Mouse (Mus musculus) ES-Bruce4 (cell line): Measurements from ENCODE around the gene Apol9b. TPM values are rescaled to one million over a fixed set of nuclear protein-coding genes. Genes with fewer than 3 reads are reported as not detected.
"Not testable (repeated sequence)": the region's sequence is repeated elsewhere in the genome, so short reads cannot be mapped to it uniquely, and the experiment has no call there.

ENCODE experiments used
- H3K27ac ChIP-seq: 2 replicates; pipeline ENCODE4 v1.5.1; 2012; ENCODE audit warnings: low read length, inconsistent platforms; ENCODE audit not compliant: insufficient read depth
- H3K27me3 ChIP-seq: 2 replicates; pipeline ENCODE4 v1.6.1; 2012; ENCODE audit warnings: mild to moderate bottlenecking, low read length, inconsistent platforms; ENCODE audit not compliant: control insufficient read depth, poor library complexity, insufficient read depth, severe bottlenecking
- H3K36me3 ChIP-seq: 2 replicates; pipeline ENCODE4 v1.6.1; 2012; ENCODE audit warnings: inconsistent platforms, mild to moderate bottlenecking, low read length, moderate library complexity; ENCODE audit not compliant: control insufficient read depth, poor library complexity, insufficient read depth, severe bottlenecking
- H3K4me1 ChIP-seq: one replicate; pipeline ENCODE4 v1.8.1; 2011; ENCODE audit warnings: low read length; ENCODE audit not compliant: control insufficient read depth, insufficient read depth
- H3K4me3 ChIP-seq: 2 replicates; pipeline ENCODE4 v1.5.1; 2011; ENCODE audit warnings: low read depth, mild to moderate bottlenecking, low read length
- H3K9ac ChIP-seq: 2 replicates; pipeline ENCODE4 v1.6.1; 2012; ENCODE audit warnings: low read depth, mild to moderate bottlenecking, inconsistent platforms; ENCODE audit not compliant: poor library complexity, severe bottlenecking
- H3K9me3 ChIP-seq: replicated peaks from 2 replicates; pipeline ENCODE4 v1.6.1; 2012; ENCODE audit warnings: mild to moderate bottlenecking, low read length, inconsistent platforms; ENCODE audit not compliant: control insufficient read depth, poor library complexity, insufficient read depth, severe bottlenecking
- CTCF ChIP-seq: IDR thresholded peaks from one replicate; pipeline ENCODE4 v1.8.1; 2011; ENCODE audit warnings: low read depth, low read length
- EP300 ChIP-seq: IDR thresholded peaks from 2 replicates; pipeline ENCODE4 v1.6.1; 2011; ENCODE audit warnings: low read depth, low read length; ENCODE audit not compliant: insufficient read depth
- POLR2A ChIP-seq: IDR thresholded peaks from one replicate; pipeline ENCODE4 v1.8.1; 2011; ENCODE audit warnings: low read length; ENCODE audit not compliant: insufficient read depth
- polyA plus RNA-seq: library from polyadenylated mRNA; stranded (reverse); fragments of >200 nt; gene quantifications from 2 replicates; pipeline ENCODE4 v1.2.4, GENCODE M21; 2011; ENCODE audit warnings: low read depth; ENCODE audit not compliant: missing spikeins, insufficient read depth, insufficient read length

Gene Apol9b
- polyA plus RNA-seq, 1 experiment, result not detected

DNA sequence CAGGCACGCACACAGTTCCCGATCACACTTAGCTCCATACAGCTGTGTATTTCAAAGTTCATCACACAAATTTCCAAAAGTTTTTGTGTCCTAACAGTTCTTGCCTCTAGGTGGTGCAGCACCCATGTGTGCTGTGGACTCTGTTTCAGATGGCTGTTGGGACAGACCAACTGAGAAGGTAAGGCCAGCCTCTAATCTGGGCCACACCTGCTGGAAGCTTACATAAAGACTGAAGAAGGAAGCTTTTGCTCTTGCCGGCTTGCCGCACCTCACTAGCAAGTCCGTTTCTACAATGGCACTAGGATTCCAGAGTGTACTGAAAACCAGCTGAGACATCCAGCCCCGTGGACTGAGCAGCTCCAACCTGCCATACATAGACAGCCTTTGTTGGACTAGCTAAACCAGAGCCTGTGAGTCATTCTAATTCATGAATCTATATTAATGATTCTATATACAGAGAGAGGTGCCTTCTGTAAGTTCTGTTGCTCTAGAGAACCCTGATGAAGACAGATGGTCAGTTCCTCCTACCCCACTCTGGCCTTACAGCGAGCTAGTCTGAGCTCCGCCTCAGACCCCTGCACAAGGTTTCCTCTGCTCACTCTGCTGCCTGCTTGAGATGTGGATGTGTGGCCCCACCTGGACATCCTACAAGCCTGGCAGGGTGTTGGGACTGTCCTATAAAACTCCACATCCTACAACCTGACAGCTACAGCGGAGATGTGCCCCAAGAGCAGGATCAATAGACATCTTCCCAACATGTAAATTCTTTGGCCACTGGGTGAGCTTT is 11.9 kb downstream of the Apol9b start:
- no peak overlapping the region for H3K9ac ChIP-seq

DNA sequence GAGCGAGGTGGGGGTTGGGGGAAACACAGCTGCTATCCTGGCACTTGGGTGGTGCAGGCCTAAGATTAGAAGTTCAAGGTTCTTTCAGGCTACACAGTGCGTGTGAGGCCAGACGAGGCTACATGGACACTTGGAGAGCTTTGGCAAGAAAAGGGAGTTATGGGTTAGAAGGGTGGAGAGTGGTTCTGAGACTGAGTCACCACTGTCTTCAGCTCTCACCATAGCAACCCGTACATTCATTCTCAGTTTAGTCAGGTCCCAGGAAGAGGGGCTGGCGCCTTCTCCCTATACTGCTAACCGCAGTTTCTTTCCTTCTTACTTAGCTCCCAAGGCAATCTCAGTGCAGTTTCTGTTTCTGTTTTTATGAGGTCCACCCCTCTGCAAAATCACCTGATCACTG is 12.7 kb downstream of the Apol9b start:
- H3K36me3 ChIP-seq, H3K4me1 ChIP-seq, H3K27ac ChIP-seq, H3K4me3 ChIP-seq, H3K9me3 ChIP-seq, H3K27me3 ChIP-seq, H3K9ac ChIP-seq: not testable (repeated sequence)

More for the DNA sequence above, 11.9 kb downstream of the Apol9b start:
- H3K36me3 ChIP-seq, result no peaks in the 10 kb centered on the region
- no peaks in the 10 kb centered on the region for H3K9me3 ChIP-seq
- H3K27ac ChIP-seq, result no peak overlapping the region
- no peaks in the 10 kb centered on the region for H3K27me3 ChIP-seq
- H3K4me1 ChIP-seq, result no peaks in the 10 kb centered on the region
- no peak for TF ChIP-seq EP300
- TF ChIP-seq CTCF, result peak; percentile 25
- no peak overlapping the region for H3K4me3 ChIP-seq

DNA sequence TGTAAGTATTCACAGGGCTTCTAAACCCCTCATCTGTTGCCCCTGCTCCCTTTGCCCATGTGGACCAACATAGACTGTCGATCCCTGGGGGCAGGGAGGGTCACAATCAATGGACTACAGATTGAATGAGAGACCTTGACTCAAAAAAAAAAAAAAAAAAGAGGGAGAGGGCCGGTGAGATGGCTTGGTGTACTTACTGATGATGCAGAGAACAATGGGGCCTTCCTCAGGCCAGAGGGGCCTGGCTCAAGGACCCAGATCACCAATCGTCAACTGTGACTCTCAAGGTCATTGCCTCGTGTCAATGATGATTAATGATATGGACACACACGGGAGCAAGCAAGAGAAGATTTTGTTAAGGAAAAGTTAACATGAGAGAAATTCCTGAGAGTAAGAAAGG is 15.8 kb downstream of the Apol9b start:
- no peaks in the 10 kb centered on the region for H3K36me3 ChIP-seq
- TF ChIP-seq EP300 (no peak), POLR2A (no peak), CTCF (no peak)
- no peaks in the 10 kb centered on the region for H3K27me3 ChIP-seq
- H3K9me3 ChIP-seq, result no peaks in the 10 kb centered on the region
- no peak overlapping the region for H3K27ac ChIP-seq
- H3K4me1 ChIP-seq, result no peaks in the 10 kb centered on the region
- no peak overlapping the region for H3K4me3 ChIP-seq
- no peak overlapping the region for H3K9ac ChIP-seq

DNA sequence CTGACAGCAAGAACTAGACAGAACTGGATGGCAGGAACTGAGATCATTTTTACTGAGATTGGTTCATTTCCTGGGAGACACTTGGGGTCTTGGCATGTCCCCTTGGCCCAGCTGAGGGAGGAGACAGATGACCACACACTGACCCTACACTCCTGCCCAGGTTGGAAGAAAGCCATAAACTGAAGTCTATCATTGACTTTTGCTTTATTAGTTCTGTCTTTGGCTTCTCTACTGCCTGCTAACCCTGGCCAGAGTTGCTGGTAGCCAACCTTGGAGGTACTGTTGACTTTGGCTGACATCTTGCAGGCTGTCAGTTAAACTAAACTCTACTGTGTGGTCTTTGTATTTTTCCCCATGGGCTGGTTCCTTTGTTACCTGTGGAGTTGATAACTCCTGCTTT is 16.2 kb downstream of the Apol9b start:
- Histone ChIP-seq H3K36me3 (no peaks in the 10 kb centered on the region), H3K9ac (no peak overlapping the region), H3K4me3 (no peak overlapping the region), H3K27me3 (no peaks in the 10 kb centered on the region), H3K9me3 (no peaks in the 10 kb centered on the region), H3K4me1 (no peaks in the 10 kb centered on the region), H3K27ac (no peak overlapping the region)
- TF ChIP-seq CTCF (no peak), POLR2A (no peak), EP300 (no peak)

DNA sequence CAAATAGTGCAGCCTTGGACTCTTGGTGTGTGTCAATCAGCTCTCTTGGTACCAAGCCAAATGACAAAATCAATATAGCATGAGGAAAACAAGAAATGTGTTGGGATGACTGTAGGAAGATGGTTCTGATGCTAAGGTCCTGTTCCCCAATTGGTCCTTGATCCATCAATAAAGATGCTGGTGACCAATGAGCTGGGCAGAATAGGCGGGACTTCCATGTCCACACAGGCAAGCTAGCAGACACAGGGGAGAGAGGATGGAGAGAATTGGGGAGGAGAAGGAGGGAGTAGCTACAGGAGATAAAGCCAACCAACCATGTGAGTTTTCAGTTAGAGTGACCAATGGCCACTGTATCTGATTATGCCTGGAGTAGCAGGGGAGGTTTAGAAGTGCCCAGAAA is 17.5 kb downstream of the Apol9b start:
- H3K27me3 ChIP-seq, result no peaks in the 10 kb centered on the region
- no peak overlapping the region for H3K4me3 ChIP-seq
- no peaks in the 10 kb centered on the region for H3K36me3 ChIP-seq
- no peak overlapping the region for H3K9ac ChIP-seq
- no peak overlapping the region for H3K27ac ChIP-seq
- no peaks in the 10 kb centered on the region for H3K4me1 ChIP-seq
- no peaks in the 10 kb centered on the region for H3K9me3 ChIP-seq
- TF ChIP-seq CTCF (no peak), EP300 (no peak), POLR2A (no peak)

DNA sequence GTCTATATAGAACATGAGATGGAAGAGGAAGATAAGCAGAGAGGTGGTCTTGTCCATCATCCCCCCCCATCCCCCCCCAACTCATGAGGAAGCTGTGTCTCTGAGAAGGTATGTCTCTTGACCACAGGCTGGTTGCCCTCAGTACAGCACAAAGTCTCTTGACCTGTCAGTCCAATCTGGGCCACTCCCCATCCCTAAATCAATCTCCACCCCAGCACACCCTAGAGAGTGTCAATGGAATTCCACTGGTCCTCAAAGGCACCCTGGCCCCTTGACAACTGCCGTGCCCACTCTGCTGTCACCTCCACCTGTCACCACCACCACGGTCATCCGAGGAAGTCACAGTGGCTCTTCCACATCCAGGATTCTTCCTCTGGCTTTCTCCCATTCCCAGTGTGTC is 19.6 kb downstream of the Apol9b start:
- Histone ChIP-seq H3K9ac (no peak overlapping the region), H3K27me3 (no peaks in the 10 kb centered on the region), H3K27ac (no peak overlapping the region), H3K4me3 (no peak overlapping the region), H3K4me1 (no peaks in the 10 kb centered on the region), H3K36me3 (no peaks in the 10 kb centered on the region), H3K9me3 (no peaks in the 10 kb centered on the region)
- TF ChIP-seq CTCF, result no peak
- no peak for TF ChIP-seq EP300
- no peak for TF ChIP-seq POLR2A
